Mouse (Mus musculus) spleen, postnatal 4 days (tissue): ENCODE data around the gene Csk.

Experiments
- DNase-seq, 2 experiments: peaks; one replicate each; pipeline ENCODE4 v3.0.0; 2022; ENCODE audit warnings: low spot score in 2 of 2

The Csk gene

GRCm38 (mm10) chr9:57657843-57658242, 4.4 kb upstream of the Csk start:
- DNase-seq: no peak

- no peak for DNase-seq
These were observed 3.4 kb upstream of the Csk start for GRCm38 (mm10) chr9:57656631-57657350.

- DNase-seq: peak; percentile 94 to 99
These were observed 2.3 kb upstream of the Csk start for GRCm38 (mm10) chr9:57655749-57656148.

GRCm38 (mm10) chr9:57654966-57655365, 1.5 kb upstream of the Csk start:
- no peak for DNase-seq

- no peak for DNase-seq
These were observed 576 bp downstream of the Csk start for GRCm38 (mm10) chr9:57652855-57653254.

- no peak for DNase-seq
These were observed 1.1 kb downstream of the Csk start for GRCm38 (mm10) chr9:57652351-57652750.

- DNase-seq: peak; percentile 52 to 79
These were observed 2.6 kb downstream of the Csk start for GRCm38 (mm10) chr9:57650786-57651311.

GRCm38 (mm10) chr9:57650130-57650785, 3.2 kb downstream of the Csk start:
- DNase-seq: no peak

GRCm38 (mm10) chr9:57647286-57648108, 5.9 kb downstream of the Csk start:
- no peak for DNase-seq

- peak in 1 of 2 experiments; percentile 61 for DNase-seq
These were observed 6.8 kb downstream of the Csk start for GRCm38 (mm10) chr9:57646551-57647103.

GRCm38 (mm10) chr9:57644944-57645893, 8.2 kb downstream of the Csk start:
- peak; percentile 96 to 99 for DNase-seq

GRCm38 (mm10) chr9:57644442-57644943, 8.9 kb downstream of the Csk start:
- DNase-seq: peak in 1 of 2 experiments; percentile 78

GRCm38 (mm10) chr9:57643856-57644180, 9.6 kb downstream of the Csk start:
- DNase-seq: peak in 1 of 2 experiments; percentile 63

GRCm38 (mm10) chr9:57643169-57643855, 10.1 kb downstream of the Csk start:
- DNase-seq: peak; percentile 53 to 77

- peak in 1 of 2 experiments; percentile 64 for DNase-seq
These were observed 11.5 kb downstream of the Csk start for GRCm38 (mm10) chr9:57641775-57642550.

GRCm38 (mm10) chr9:57641022-57641421, 12.4 kb downstream of the Csk start:
- DNase-seq: no peak

- DNase-seq: peak; percentile 84 to 91
These were observed 13.0 kb downstream of the Csk start for GRCm38 (mm10) chr9:57640384-57640783.

GRCm38 (mm10) chr9:57639661-57640328, 13.6 kb downstream of the Csk start:
- DNase-seq: peak in 1 of 2 experiments; percentile 68
